Mouse (Mus musculus): ENCODE data around the gene Krtap6-2. TPM values are rescaled to one million over a fixed set of nuclear protein-coding genes. Genes with fewer than 3 reads are reported as not detected.

Krtap6-2 gene
- polyA plus RNA-seq (2015; fragmentation: Nextera tagmentation; extraction: Ambion mirVana), result not detected in 2 replicates

DNA sequence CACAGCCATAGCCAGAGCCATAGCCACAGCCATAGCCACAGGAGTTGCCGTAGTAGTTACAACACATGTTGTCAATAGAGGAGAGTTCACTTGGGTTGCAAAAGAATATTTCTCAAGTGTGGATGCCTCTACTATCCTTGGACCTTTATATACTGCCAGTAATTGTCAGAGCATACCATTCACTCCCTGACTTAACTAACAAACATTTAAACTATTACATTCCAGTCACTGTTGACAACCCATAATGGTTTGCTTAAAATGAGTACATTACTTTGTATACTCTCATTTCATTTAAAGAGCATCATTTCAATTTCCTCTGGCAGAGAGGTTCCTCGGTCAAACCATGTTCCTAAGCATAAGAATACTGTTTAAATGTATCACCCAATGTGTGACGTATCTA is at the start of gene Krtap6-2:
Gene Krtap6-2 (minus strand): TSS at position 101 of the 400 bp plus-strand sequence.

DNA sequence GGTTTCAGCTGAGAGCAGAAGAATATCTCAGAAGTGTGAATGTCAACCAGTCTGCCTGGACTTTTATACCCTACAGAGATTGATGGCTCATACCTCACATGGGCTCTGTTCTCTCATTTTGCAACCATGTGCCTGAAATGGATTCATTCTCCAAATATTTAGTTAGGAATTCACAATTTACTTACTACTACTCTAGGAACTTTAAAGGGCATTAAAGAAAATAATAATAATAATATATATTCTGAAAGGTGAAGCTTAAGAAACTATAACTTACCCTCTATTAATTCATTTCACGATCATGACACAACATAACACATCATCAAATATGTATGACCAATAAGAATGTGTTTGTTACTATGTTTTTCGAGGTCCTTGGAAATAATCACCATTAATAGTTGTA is 16.1 kb downstream of the Krtap6-2 start, which contains the start of gene Krtap21-1:
Gene Krtap21-1 (minus strand): TSS at position 101 of the 400 bp plus-strand sequence.

Other genes with a start within 250 kb of the Krtap6-2 start
- not detected in 2 replicates for gene 1110057P08Rik, start 245.4 kb downstream of the Krtap6-2 start, polyA plus RNA-seq (2015; fragmentation: Nextera tagmentation; extraction: Ambion mirVana)
- not detected in 2 replicates for gene Krtap20-2, start 214.2 kb downstream of the Krtap6-2 start, polyA plus RNA-seq (2015; fragmentation: Nextera tagmentation; extraction: Ambion mirVana)
- gene Krtap21-1, start 16.2 kb downstream of the Krtap6-2 start, polyA plus RNA-seq (2015; fragmentation: Nextera tagmentation; extraction: Ambion mirVana), result not detected in 2 replicates
- not detected in 2 replicates for gene Krtap8-1, start 67.8 kb upstream of the Krtap6-2 start, polyA plus RNA-seq (2015; fragmentation: Nextera tagmentation; extraction: Ambion mirVana)
- gene Krtap7-1, start 88.2 kb upstream of the Krtap6-2 start, polyA plus RNA-seq (2015; fragmentation: Nextera tagmentation; extraction: Ambion mirVana), result not detected in 2 replicates
- not detected in 2 replicates for gene Krtap11-1, start 151.1 kb upstream of the Krtap6-2 start, polyA plus RNA-seq (2015; fragmentation: Nextera tagmentation; extraction: Ambion mirVana)

Measured in skeletal muscle tissue, postnatal 0 days (tissue).